Mouse (Mus musculus): ENCODE results near the gene Olfr1009. TPM values are rescaled to one million over a fixed set of nuclear protein-coding genes. Genes with fewer than 3 reads are reported as not detected.

Olfr1009 gene
- not detected in 4 replicates for total RNA-seq (2023; ENCODE audit: inconsistent age)

GRCm38 (mm10) chr2:85715119-85715518 is at the start of gene Olfr1009:
TSS of gene Olfr1009 (plus strand) at chr2:85715419.

GRCm38 (mm10) chr2:85678667-85679066 is 36.6 kb upstream of the Olfr1009 start, which contains the start of gene Olfr1006:
TSS of gene Olfr1006 (minus strand) at chr2:85678767.

GRCm38 (mm10) chr2:85689131-85689530 is 26.1 kb upstream of the Olfr1009 start, which contains the start of gene Olfr1008:
TSS of gene Olfr1008 (plus strand) at chr2:85689431.

GRCm38 (mm10) chr2:85762666-85763065 is 47.4 kb downstream of the Olfr1009 start, which contains the start of gene Olfr1012:
TSS of gene Olfr1012 (minus strand) at chr2:85762766.

GRCm38 (mm10) chr2:85766798-85767197 is 51.6 kb downstream of the Olfr1009 start, which contains the start of gene Olfr1013:
TSS of gene Olfr1013 (plus strand) at chr2:85767098.

GRCm38 (mm10) chr2:85772413-85772812 is 57.2 kb downstream of the Olfr1009 start, which contains the start of gene Olfr1014:
TSS of gene Olfr1014 (plus strand) at chr2:85772713.

Other genes with a start within 250 kb of the Olfr1009 start
- gene 4833423E24Rik, start 196.4 kb upstream of the Olfr1009 start, total RNA-seq (2023; ENCODE audit: inconsistent age), result not detected in 4 replicates
- not detected in 4 replicates for gene Olfr996, start 136.2 kb upstream of the Olfr1009 start, total RNA-seq (2023; ENCODE audit: inconsistent age)
- gene Olfr998, start 126.5 kb upstream of the Olfr1009 start, total RNA-seq (2023; ENCODE audit: inconsistent age), result not detected in 4 replicates
- gene Olfr1000, start 103.5 kb upstream of the Olfr1009 start, total RNA-seq (2023; ENCODE audit: inconsistent age), result not detected in 4 replicates
- gene Olfr1002, start 64.7 kb upstream of the Olfr1009 start, total RNA-seq (2023; ENCODE audit: inconsistent age), result not detected in 4 replicates
- not detected in 4 replicates for gene Olfr154, start 51.0 kb upstream of the Olfr1009 start, total RNA-seq (2023; ENCODE audit: inconsistent age)
- gene Olfr1006, start 36.7 kb upstream of the Olfr1009 start, total RNA-seq (2023; ENCODE audit: inconsistent age), result not detected in 4 replicates
- not detected in 4 replicates for gene Olfr1008, start 26.0 kb upstream of the Olfr1009 start, total RNA-seq (2023; ENCODE audit: inconsistent age)
- not detected in 4 replicates for gene Olfr1012, start 47.3 kb downstream of the Olfr1009 start, total RNA-seq (2023; ENCODE audit: inconsistent age)
- gene Olfr1013, start 51.7 kb downstream of the Olfr1009 start, total RNA-seq (2023; ENCODE audit: inconsistent age), result not detected in 4 replicates
- gene Olfr1014, start 57.3 kb downstream of the Olfr1009 start, total RNA-seq (2023; ENCODE audit: inconsistent age), result not detected in 4 replicates
- gene Olfr1015, start 66.6 kb downstream of the Olfr1009 start, total RNA-seq (2023; ENCODE audit: inconsistent age), result not detected in 4 replicates
- gene Olfr1016, start 87.1 kb downstream of the Olfr1009 start, total RNA-seq (2023; ENCODE audit: inconsistent age), result not detected in 4 replicates
- gene Olfr1018, start 103.1 kb downstream of the Olfr1009 start, total RNA-seq (2023; ENCODE audit: inconsistent age), result not detected in 4 replicates
- not detected in 4 replicates for gene Olfr1019, start 130.1 kb downstream of the Olfr1009 start, total RNA-seq (2023; ENCODE audit: inconsistent age)
- gene Olfr1020, start 131.6 kb downstream of the Olfr1009 start, total RNA-seq (2023; ENCODE audit: inconsistent age), result not detected in 4 replicates
- not detected in 4 replicates for gene Olfr1022, start 153.2 kb downstream of the Olfr1009 start, total RNA-seq (2023; ENCODE audit: inconsistent age)
- not detected in 4 replicates for gene Olfr1023, start 170.2 kb downstream of the Olfr1009 start, total RNA-seq (2023; ENCODE audit: inconsistent age)
- gene Olfr1024, start 189.6 kb downstream of the Olfr1009 start, total RNA-seq (2023; ENCODE audit: inconsistent age), result not detected in 4 replicates
- gene Olfr1025-ps1, start 199.8 kb downstream of the Olfr1009 start, total RNA-seq (2023; ENCODE audit: inconsistent age), result not detected in 4 replicates
- not detected in 4 replicates for gene Olfr1026, start 206.1 kb downstream of the Olfr1009 start, total RNA-seq (2023; ENCODE audit: inconsistent age)
- gene Olfr1028, start 235.0 kb downstream of the Olfr1009 start, total RNA-seq (2023; ENCODE audit: inconsistent age), result not detected in 4 replicates